8 mouse cellular contexts compared by ENCODE assay signal in genomic region chr11:120236438-120237165, GRCm38 (mm10). TPM values are rescaled to one million over a fixed set of nuclear protein-coding genes. Genes with fewer than 3 reads are reported as not detected.
DNase-seq lines count a peak whose midpoint lies in the region; ATAC-seq and TF ChIP-seq lines count a peak whose summit lies in the region.

No protein-coding gene starts in this region.

- H3K27me3 ChIP-seq in liver, postnatal 0 days (ENCODE audit: insufficient read depth, low read length) = peaks cover 33% of the 10 kb centered on the region

- intact Hi-C loops in gastrocnemius, postnatal 14 days (cut with DNase I; ENCODE audit: low total_unique reads) = loop anchor here (5.0 kb wide), 1 partner anchor 71 kb away; no protein-coding TSS in a partner anchor

- no peaks in the 10 kb centered on the region for H3K36me3 ChIP-seq in liver, postnatal 0 days (replicated peaks; ENCODE audit: insufficient read depth, low read length)

- peak overlapping the region; percentile 98 for H3K4me2 ChIP-seq in liver, postnatal 0 days (ENCODE audit: low read depth, low read length)

- peak overlapping the region; percentile 81 for H3K27ac ChIP-seq in liver, postnatal 0 days (ENCODE audit: low read depth)

- TF ChIP-seq CTCF in liver, postnatal 0 days (IDR thresholded peaks at IDR 0.05; ENCODE audit: low read depth) = no peak

- H3K4me1 ChIP-seq in liver, postnatal 0 days (ENCODE audit: insufficient read depth) = peaks cover 32% of the 10 kb centered on the region

- DNase-seq in right cerebral cortex, adult 18-20 months = peak; percentile 64
- DNase-seq in right cerebral cortex, postnatal 36 days (ENCODE audit: low spot score in 2 of 2) = no peak
- peak; percentile 69 for DNase-seq in cerebellum, adult 8-10 months
- DNase-seq in gastrocnemius, postnatal 14 days = peak; percentile 65
- peak; percentile 51 for DNase-seq in kidney, adult 11 months
- DNase-seq in liver, postnatal 0 days = peak; percentile 68
- DNase-seq in retina, embryonic 14.5 days (ENCODE audit: low spot score) = peak; percentile 74

- H3K9me3 ChIP-seq in liver, postnatal 0 days (ENCODE audit: low read length) = no peaks in the 10 kb centered on the region

- peak overlapping the region; percentile 72 for H3K4me3 ChIP-seq in liver, postnatal 0 days (ENCODE audit: low read depth, low read length)

- H3K9ac ChIP-seq in liver, postnatal 0 days (replicated peaks) = peak overlapping the region; percentile 76

- under 1% methylated on average over 61 of the region's 96 CpGs for WGBS in liver, postnatal 0 days (ENCODE audit: insufficient replicate concordance)

- ATAC-seq in liver, postnatal 0 days = no peak
- ATAC-seq in monocyte, adult 5-6 weeks (replicated peaks; ENCODE audit: insufficient number of reproducible peaks, low FRiP score, low TSS enrichment, poor library complexity, severe bottlenecking) = no peak

- TF ChIP-seq EP300 in liver, postnatal 0 days (IDR thresholded peaks at IDR 0.05; ENCODE audit: low read depth) = no peak

RNA-seq across cellular contexts. Expression of gene Bahcc1, which starts 3.9 kb away (rescaled TPM):
- total RNA-seq in gastrocnemius, postnatal 14 days (2021) = 1 to 10 TPM; 3.4 to 8.1 TPM
- 1.1 and 1.2 TPM in 2 replicates for polyA plus RNA-seq in liver, postnatal 0 days (2015; fragmentation: Nextera tagmentation; extraction: Ambion mirVana)
- 0.68 to 0.85 TPM (median 0.76 TPM) in 3 replicates for total RNA-seq in monocyte, adult 5-6 weeks (2017)

Comparison
In these comparisons a context has a peak if more than half of its experiments do, and no peak if none do; other contexts are left out.
1. DNase-seq: peak in right cerebral cortex, adult 18-20 months (single experiment), cerebellum, adult 8-10 months (single experiment), gastrocnemius, postnatal 14 days (single experiment), kidney, adult 11 months (single experiment), liver, postnatal 0 days (single experiment) and retina, embryonic 14.5 days (single experiment); none in right cerebral cortex, postnatal 36 days (0 of 2).